Mouse (Mus musculus) 416B (cell line): ENCODE results near the gene Palm2.
"Not testable (repeated sequence)": the region's sequence is repeated elsewhere in the genome, so short reads cannot be mapped to it uniquely, and the experiment has no call there.

ENCODE experiments used
- DNase-seq: peaks from one replicate; pipeline ENCODE4 v3.0.0; 2011; ENCODE audit warnings: low read depth

Gene Palm2

GRCm38 (mm10) chr4:57433941-57434704 lies at the start of gene Palm2:
Gene Palm2 (plus strand): TSS chr4:57434247.
- DNase-seq = no peak

GRCm38 (mm10) chr4:57384355-57384754 lies 49.7 kb upstream of the Palm2 start:
- DNase-seq = peak; percentile 24

DNA sequence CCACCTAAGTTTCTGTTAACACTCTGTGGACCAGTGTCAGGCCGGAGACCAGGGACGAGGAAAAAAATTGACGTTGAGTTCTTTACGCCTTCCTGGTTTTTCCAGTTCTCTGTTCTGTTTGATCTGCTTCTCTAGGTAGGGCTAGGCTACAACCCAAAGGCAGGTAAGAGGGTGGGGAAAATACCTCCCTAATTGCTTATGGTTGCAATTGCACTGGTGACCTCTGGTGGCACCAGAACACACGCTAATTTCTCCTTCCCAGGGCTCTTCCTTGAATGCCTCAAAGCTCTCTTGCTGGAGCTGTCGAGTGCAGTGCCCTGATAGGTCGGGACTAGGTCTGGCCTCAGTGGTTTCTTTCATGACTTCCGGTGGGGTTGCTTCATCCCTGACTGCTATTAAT lies 42.9 kb upstream of the Palm2 start:
- DNase-seq = no peak

DNA sequence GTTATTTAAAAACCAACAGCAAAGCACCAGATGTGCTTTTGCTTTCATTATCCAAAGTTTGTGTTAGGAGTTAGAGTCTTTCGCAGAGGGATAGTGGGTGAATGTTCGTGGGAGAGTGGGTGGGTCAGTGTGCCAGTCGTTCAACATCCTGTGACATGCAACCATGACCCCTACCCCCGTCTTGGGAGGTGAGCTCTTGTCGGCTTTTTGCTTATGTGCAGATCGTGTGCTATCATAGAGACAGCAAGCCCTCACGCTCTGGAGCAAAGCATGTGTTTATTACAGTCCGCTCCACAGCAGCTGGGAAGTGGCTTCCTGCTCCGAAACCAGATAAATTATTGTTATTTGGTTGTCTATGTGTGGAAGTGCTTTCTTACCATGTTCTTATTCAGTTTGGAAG lies 37.6 kb upstream of the Palm2 start:
- DNase-seq = no peak

- not testable (repeated sequence) for DNase-seq
Observed at GRCm38 (mm10) chr4:57412385-57412784, 21.7 kb upstream of the Palm2 start.

GRCm38 (mm10) chr4:57413016-57413415 lies 21.0 kb upstream of the Palm2 start:
- no peak for DNase-seq

DNA sequence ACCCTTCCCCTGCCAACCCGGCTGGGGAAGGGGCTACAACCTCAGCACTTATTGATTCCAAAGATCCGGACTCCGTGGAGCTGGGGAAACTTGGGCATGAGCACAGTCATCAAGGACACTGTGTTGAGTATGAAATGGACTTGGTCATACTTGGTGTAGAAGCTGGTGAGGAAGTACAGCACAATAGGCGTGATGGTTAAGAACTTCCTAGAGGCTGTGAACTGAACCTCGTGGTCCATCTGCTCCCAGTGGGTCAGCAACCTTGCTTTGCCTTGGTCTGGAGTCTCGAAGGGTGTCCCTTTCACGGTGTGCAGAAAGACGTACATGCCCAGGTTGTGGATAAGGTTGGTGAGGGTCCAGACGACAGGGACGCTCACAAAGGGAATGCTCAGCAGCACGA lies 20.4 kb upstream of the Palm2 start:
- DNase-seq = not testable (repeated sequence)

GRCm38 (mm10) chr4:57424011-57424410 lies 10.0 kb upstream of the Palm2 start:
- no peak for DNase-seq

DNA sequence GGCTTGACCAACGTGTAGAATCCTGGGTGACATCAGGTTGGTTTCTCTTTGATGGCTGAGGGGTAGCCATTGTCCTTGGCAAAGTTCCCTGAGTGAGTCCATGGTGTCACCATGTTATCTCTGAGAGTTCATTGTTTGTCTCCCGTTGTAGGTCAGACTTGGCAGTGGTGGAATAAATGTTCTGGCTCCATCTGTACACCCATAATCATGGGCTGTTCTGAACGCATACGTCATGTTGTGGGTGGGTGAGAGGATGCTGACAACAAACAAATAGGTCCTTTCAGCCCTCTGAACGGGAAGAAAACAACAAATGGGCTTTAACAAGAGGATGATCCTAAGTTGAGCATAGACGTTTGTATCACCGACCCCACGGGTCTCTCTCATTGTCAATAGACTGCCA lies 5.7 kb upstream of the Palm2 start:
- DNase-seq = no peak

DNA sequence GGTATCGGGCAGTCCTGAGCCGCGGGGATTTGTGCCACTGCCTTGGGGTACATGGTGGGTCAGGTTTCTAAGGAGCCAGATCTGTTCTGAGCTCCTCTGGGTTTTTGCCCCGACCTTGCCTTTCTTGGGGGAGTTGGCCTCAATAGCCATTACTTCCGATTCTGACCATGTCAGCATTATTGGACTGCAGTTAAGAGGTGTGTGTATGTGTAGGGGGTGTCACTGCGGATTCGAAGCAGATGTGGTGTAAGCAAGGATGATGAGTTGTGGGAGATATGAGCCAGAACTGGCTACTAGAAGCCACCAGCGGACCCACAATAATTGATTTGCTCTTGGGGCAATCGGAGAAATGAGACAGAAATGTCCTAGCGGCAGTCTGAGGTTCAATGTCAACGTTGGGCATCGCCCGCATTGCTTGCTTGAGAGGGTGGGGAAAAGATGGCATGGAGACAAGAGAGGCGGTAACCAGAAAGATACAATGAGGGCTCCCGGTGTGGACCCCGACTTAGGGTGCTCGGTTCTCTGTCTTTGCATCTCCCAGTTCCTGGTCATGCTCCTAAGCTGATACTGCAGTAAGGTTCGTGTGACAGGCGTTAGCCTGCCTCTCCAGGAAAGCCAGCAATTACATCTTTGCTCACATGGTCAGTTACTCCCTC lies 786 bp downstream of the Palm2 start:
- no peak for DNase-seq

DNA sequence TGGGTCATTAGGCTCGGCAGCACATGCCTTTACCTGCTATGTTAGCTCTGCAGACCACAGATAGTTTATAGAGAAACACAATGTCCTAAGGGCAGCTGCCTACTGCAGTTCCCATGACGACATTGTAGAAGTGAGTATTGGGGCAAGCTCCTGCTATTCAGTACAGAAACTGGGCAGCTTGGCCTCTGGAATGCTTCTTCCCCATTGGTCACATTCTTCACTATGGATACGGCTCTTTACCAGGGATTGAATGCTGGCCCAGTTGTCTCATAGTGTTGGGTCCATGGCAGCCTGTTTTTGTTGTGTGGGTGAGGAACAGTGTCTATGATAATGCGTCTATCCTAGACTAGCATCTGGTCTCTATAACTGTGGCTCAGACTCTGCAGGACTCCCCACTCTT lies 2.2 kb downstream of the Palm2 start:
- no peak for DNase-seq

GRCm38 (mm10) chr4:57446082-57446481 lies 12.0 kb downstream of the Palm2 start:
- DNase-seq = no peak

GRCm38 (mm10) chr4:57446854-57447444 lies 12.9 kb downstream of the Palm2 start:
- no peak for DNase-seq

DNA sequence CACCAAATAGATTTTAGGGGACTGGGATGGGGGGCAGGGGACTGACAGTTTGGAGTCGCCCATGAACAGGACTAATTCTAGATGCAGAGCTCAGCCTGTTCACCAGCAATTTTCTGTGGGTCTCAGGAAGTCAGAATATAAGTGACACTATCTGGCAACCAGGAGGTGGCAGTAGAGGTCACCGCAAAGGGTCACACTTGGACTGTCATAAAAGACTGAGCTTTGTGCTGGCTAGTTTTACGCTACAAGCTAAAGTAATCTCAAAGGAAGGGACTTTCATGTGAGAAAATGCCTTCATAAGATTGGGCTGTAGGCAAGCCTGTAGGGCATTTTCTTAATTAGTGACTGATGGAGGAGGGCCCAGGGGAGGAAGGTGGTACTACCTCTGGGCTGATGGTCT lies 17.8 kb downstream of the Palm2 start:
- DNase-seq = peak; percentile 37

GRCm38 (mm10) chr4:57452661-57453060 lies 18.6 kb downstream of the Palm2 start:
- DNase-seq = no peak

- DNase-seq = peak; percentile 4
Observed at GRCm38 (mm10) chr4:57462378-57462777, 28.3 kb downstream of the Palm2 start.

DNA sequence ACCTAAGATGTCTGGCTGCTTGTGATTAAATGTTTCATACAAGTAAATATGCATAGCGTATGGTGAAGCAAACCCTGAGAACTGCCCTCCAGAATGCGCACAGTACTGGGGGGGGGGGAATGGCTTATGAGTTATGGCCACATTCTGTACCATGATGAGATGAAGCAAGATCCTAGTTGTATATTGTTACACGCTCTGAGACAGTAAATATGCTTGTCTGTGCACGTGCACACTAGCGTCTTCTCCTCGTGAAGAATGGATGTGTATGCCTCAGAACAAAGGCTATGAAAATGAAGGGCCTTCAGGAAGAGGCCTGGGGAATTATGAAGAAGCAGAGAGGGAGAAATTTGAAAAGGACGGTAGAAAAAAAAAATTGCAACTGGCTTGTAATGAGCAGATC lies 48.4 kb downstream of the Palm2 start:
- DNase-seq = no peak

DNA sequence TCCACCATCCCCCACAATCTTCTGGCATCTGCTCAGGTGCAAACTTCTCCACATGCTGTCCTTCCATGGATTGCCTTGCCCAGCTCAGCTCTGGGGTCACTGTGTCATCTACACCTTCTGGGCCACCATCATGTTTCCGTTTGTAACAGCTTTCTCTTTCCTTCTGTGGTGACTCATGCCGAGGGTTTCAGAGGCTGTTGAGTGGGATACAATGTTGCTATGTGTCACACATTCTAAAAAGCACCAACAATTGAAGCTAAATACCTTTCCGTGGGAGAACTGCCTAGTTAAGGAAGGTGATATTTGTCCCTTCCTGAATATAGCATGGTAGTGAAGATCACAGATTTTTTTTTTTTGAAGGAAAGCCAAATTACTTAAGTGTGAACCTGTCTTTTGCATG lies 52.3 kb downstream of the Palm2 start:
- no peak for DNase-seq

DNA sequence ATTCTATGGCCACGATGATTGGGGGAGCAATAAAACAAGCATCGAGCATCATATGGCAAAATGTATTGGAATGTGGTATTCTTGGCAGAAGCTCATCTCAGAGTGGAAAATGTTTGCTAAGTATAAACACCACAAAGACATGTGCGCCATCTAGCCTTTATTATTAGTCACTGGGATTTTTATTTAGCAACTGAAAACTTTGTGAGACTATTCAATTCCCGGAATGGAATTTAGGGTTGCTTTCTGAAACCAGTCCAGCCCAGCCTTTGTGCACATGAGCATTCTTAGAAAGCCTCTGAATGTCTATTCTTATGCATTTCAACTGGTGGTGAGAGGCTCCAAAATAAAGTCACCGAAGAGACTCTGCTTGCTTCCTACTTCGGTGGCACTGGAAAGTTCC lies 55.8 kb downstream of the Palm2 start:
- DNase-seq = no peak

DNA sequence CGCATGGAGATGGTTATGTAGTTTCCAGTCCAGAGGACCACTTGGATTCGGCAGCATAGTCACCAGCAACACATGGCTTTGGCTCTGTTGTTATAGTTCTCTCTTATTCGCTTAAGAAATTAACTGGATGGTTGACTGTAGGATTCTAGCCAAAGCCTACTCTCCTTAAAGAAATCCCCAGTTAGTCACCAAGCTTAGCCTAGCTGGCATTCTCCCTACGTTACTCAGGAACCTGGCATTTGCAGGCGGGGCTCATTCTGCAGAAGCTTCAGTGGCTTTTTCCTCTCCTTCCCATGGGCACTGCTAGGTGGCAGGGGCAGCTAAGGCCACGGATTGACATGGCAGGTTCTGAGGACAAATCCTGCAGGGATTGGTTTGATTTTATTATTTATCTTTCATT lies 70.7 kb downstream of the Palm2 start:
- DNase-seq = no peak

- DNase-seq = no peak
Observed at GRCm38 (mm10) chr4:57510576-57510975, 76.5 kb downstream of the Palm2 start.

- no peak for DNase-seq
Observed at GRCm38 (mm10) chr4:57511734-57512133, 77.7 kb downstream of the Palm2 start.

- no peak for DNase-seq
Observed at GRCm38 (mm10) chr4:57513241-57513933, 79.3 kb downstream of the Palm2 start.
